Mouse (Mus musculus): Measurements from ENCODE around the gene Fiz1. TPM values are rescaled to one million over a fixed set of nuclear protein-coding genes. Genes with fewer than 3 reads are reported as not detected.

The Fiz1 gene
- polyA plus RNA-seq, 1 experiment from 2014 or later, result 48.6 TPM

GRCm38 (mm10) chr7:4972321-4973047 is 42.0 kb downstream of the Fiz1 start:
- no peak for ATAC-seq (ENCODE audit: low FRiP score, low TSS enrichment)
- Histone ChIP-seq H3K4me1 (ENCODE audit: control insufficient read depth, insufficient read depth, low read length) (no peaks in the 10 kb centered on the region), H3K9me3 (ENCODE audit: control insufficient read depth, low read length) (peaks cover 3% of the 10 kb centered on the region; the same call in 1 of the 2 replicates), H3K9ac (ENCODE audit: low read depth, low read length) (no peak overlapping the region), H3K4me2 (replicated peaks; ENCODE audit: low read depth, low read length) (no peak overlapping the region), H3K27ac (ENCODE audit: low read depth, low read length) (no peak overlapping the region), H3K36me3 (ENCODE audit: control insufficient read depth, insufficient read depth, low read length) (no peaks in the 10 kb centered on the region), H3K4me3 (ENCODE audit: low read length) (no peak overlapping the region), H3K27me3 (ENCODE audit: control insufficient read depth, insufficient read depth, low read length) (no peaks in the 10 kb centered on the region)
- 66% methylated on average over 18 of the region's 18 CpGs for WGBS

DNA sequence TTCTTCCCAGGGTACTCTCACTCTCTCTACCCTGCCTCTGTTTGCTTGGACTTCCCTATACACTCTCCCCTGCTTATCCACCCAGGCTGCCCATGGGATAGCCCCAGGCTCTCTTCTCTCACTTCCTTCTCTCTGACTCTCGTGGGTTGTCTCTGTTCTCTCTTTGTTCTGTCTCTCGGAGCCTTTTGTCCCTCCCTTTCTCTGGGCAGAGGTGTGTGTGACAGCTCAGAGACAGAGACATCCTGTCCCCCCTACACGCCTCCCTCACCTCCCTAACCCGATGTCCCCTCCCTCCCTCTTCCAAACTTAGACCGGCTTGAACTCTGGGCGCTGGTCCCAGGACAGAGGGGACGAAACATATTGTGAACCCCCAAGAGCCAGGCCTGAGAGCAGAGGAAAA is 42.8 kb downstream of the Fiz1 start:
- Histone ChIP-seq H3K27me3 (ENCODE audit: control insufficient read depth, insufficient read depth, low read length) (no peaks in the 10 kb centered on the region), H3K9ac (ENCODE audit: low read depth, low read length) (no peak overlapping the region), H3K4me2 (replicated peaks; ENCODE audit: low read depth, low read length) (no peak overlapping the region), H3K27ac (ENCODE audit: low read depth, low read length) (no peak overlapping the region), H3K9me3 (ENCODE audit: control insufficient read depth, low read length) (peaks cover under 1% of the 10 kb centered on the region; the same call in 1 of the 2 replicates), H3K36me3 (ENCODE audit: control insufficient read depth, insufficient read depth, low read length) (no peaks in the 10 kb centered on the region), H3K4me3 (ENCODE audit: low read length) (no peak overlapping the region), H3K4me1 (ENCODE audit: control insufficient read depth, insufficient read depth, low read length) (no peaks in the 10 kb centered on the region)
- ATAC-seq (ENCODE audit: low FRiP score, low TSS enrichment), result no peak
- WGBS, result 15% methylated on average over 7 of the region's 7 CpGs

GRCm38 (mm10) chr7:4971068-4971467 is 43.4 kb downstream of the Fiz1 start, which contains the start of gene Sbk3:
Sbk3 (minus strand) TSS chr7:4971168.
- Histone ChIP-seq H3K36me3 (ENCODE audit: control insufficient read depth, insufficient read depth, low read length) (no peaks in the 10 kb centered on the region), H3K4me2 (replicated peaks; ENCODE audit: low read depth, low read length) (no peak within 1 kb of the TSS), H3K9ac (ENCODE audit: low read depth, low read length) (no peak within 1 kb of the TSS), H3K4me1 (ENCODE audit: control insufficient read depth, insufficient read depth, low read length) (no peaks in the 10 kb centered on the region), H3K27ac (ENCODE audit: low read depth, low read length) (no peak within 1 kb of the TSS), H3K4me3 (ENCODE audit: low read length) (no peak within 1 kb of the TSS), H3K27me3 (ENCODE audit: control insufficient read depth, insufficient read depth, low read length) (no peaks in the 10 kb centered on the region; the same call in 1 of the 2 replicates), H3K9me3 (ENCODE audit: control insufficient read depth, low read length) (no peaks in the 10 kb centered on the region)
- 52% methylated on average over 6 of the region's 6 CpGs for WGBS
- no peak for ATAC-seq (ENCODE audit: low FRiP score, low TSS enrichment)

- no peak overlapping the region for H3K4me3 ChIP-seq (ENCODE audit: low read length)
- WGBS, result 82% methylated on average over 5 of the region's 5 CpGs
- H3K36me3 ChIP-seq (ENCODE audit: control insufficient read depth, insufficient read depth, low read length), result no peaks in the 10 kb centered on the region
- no peak overlapping the region for H3K4me2 ChIP-seq (replicated peaks; ENCODE audit: low read depth, low read length)
- H3K27me3 ChIP-seq (ENCODE audit: control insufficient read depth, insufficient read depth, low read length), result no peaks in the 10 kb centered on the region; the same call in 1 of the 2 replicates
- H3K9ac ChIP-seq (ENCODE audit: low read depth, low read length), result no peak overlapping the region
- no peaks in the 10 kb centered on the region for H3K9me3 ChIP-seq (ENCODE audit: control insufficient read depth, low read length)
- no peak overlapping the region for H3K27ac ChIP-seq (ENCODE audit: low read depth, low read length)
- ATAC-seq (ENCODE audit: low FRiP score, low TSS enrichment), result no peak
- H3K4me1 ChIP-seq (ENCODE audit: control insufficient read depth, insufficient read depth, low read length), result no peaks in the 10 kb centered on the region
Observed at GRCm38 (mm10) chr7:4964988-4965387, 49.5 kb downstream of the Fiz1 start.

DNA sequence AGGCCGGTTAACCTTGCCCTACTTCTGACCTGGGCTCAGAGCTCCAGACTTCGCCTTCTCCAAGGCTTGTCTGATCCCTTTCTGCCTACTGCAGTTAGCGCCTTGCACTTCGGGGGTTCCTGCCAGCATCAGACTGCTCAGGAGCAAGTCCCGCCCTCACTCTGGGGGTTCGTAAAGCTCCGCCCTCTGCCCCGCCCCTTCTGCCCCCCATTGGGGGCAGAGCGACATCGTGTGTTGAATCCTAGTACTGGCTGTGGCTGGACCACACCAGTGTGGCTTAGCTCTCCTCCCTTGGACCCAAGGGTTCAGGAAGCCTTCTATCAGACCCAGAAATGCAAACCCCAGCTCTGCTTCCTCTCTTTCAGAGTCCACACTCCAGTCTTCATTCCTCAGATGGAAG is 50.2 kb downstream of the Fiz1 start, which contains the start of gene Sbk2:
TSS of gene Sbk2 (minus strand) at position 135 of the 400 bp plus-strand sequence.
- 5% methylated on average over 10 of the region's 10 CpGs for WGBS
- no peak within 1 kb of the TSS for H3K27ac ChIP-seq (ENCODE audit: low read depth, low read length)
- no peak within 1 kb of the TSS for H3K9ac ChIP-seq (ENCODE audit: low read depth, low read length)

GRCm38 (mm10) chr7:4963527-4963926 is 51.0 kb downstream of the Fiz1 start:
- Histone ChIP-seq H3K4me2 (replicated peaks; ENCODE audit: low read depth, low read length) (no peak overlapping the region), H3K9me3 (ENCODE audit: control insufficient read depth, low read length) (no peaks in the 10 kb centered on the region), H3K9ac (ENCODE audit: low read depth, low read length) (no peak overlapping the region), H3K4me1 (ENCODE audit: control insufficient read depth, insufficient read depth, low read length) (no peaks in the 10 kb centered on the region), H3K27ac (ENCODE audit: low read depth, low read length) (no peak overlapping the region), H3K4me3 (ENCODE audit: low read length) (no peak overlapping the region), H3K36me3 (ENCODE audit: control insufficient read depth, insufficient read depth, low read length) (no peaks in the 10 kb centered on the region), H3K27me3 (ENCODE audit: control insufficient read depth, insufficient read depth, low read length) (no peaks in the 10 kb centered on the region; the same call in 1 of the 2 replicates)
- ATAC-seq (ENCODE audit: low FRiP score, low TSS enrichment), result no peak
- 68% methylated on average over 5 of the region's 5 CpGs for WGBS

More for the DNA sequence above, 50.2 kb downstream of the Fiz1 start, which contains the start of gene Sbk2:
- Histone ChIP-seq H3K4me2 (replicated peaks; ENCODE audit: low read depth, low read length) (no peak within 1 kb of the TSS), H3K27me3 (ENCODE audit: control insufficient read depth, insufficient read depth, low read length) (no peaks in the 10 kb centered on the region; the same call in 1 of the 2 replicates), H3K9me3 (ENCODE audit: control insufficient read depth, low read length) (no peaks in the 10 kb centered on the region), H3K4me3 (ENCODE audit: low read length) (no peak within 1 kb of the TSS), H3K4me1 (ENCODE audit: control insufficient read depth, insufficient read depth, low read length) (no peaks in the 10 kb centered on the region), H3K36me3 (ENCODE audit: control insufficient read depth, insufficient read depth, low read length) (no peaks in the 10 kb centered on the region)
- ATAC-seq (ENCODE audit: low FRiP score, low TSS enrichment), result peak; percentile 92

GRCm38 (mm10) chr7:4957361-4957760 is 57.1 kb downstream of the Fiz1 start:
- Histone ChIP-seq H3K4me2 (replicated peaks; ENCODE audit: low read depth, low read length) (no peak overlapping the region), H3K27me3 (ENCODE audit: control insufficient read depth, insufficient read depth, low read length) (no peaks in the 10 kb centered on the region), H3K36me3 (ENCODE audit: control insufficient read depth, insufficient read depth, low read length) (no peaks in the 10 kb centered on the region), H3K4me3 (ENCODE audit: low read length) (no peak overlapping the region), H3K9me3 (ENCODE audit: control insufficient read depth, low read length) (no peaks in the 10 kb centered on the region), H3K27ac (ENCODE audit: low read depth, low read length) (no peak overlapping the region), H3K9ac (ENCODE audit: low read depth, low read length) (no peak overlapping the region), H3K4me1 (ENCODE audit: control insufficient read depth, insufficient read depth, low read length) (no peaks in the 10 kb centered on the region)
- no peak for ATAC-seq (ENCODE audit: low FRiP score, low TSS enrichment)
- WGBS, result 77% methylated on average over 10 of the region's 10 CpGs

Other genes with a start within 250 kb of the Fiz1 start
- not detected in 2 replicates for gene Fam71e2, start 243.4 kb downstream of the Fiz1 start, polyA plus RNA-seq (2014; fragmentation: Nextera tagmentation; extraction: Ambion mirVana)
- gene Il11, start 231.8 kb downstream of the Fiz1 start, polyA plus RNA-seq (2014; fragmentation: Nextera tagmentation; extraction: Ambion mirVana), result 0.31 TPM in 1 of 2 replicates, not detected in the other
- gene Tmem190, start 231.8 kb downstream of the Fiz1 start, polyA plus RNA-seq (2014; fragmentation: Nextera tagmentation; extraction: Ambion mirVana), result 0.63 TPM in 1 of 2 replicates, not detected in the other
- 6.9 and 8.2 TPM in 2 replicates for gene Tmem238, start 225.0 kb downstream of the Fiz1 start, polyA plus RNA-seq (2014; fragmentation: Nextera tagmentation; extraction: Ambion mirVana)
- gene Rpl28, start 221.8 kb downstream of the Fiz1 start, polyA plus RNA-seq (2014; fragmentation: Nextera tagmentation; extraction: Ambion mirVana), result 251 and 292 TPM in 2 replicates
- 465 and 546 TPM in 2 replicates for gene Ube2s, start 202.1 kb downstream of the Fiz1 start, polyA plus RNA-seq (2014; fragmentation: Nextera tagmentation; extraction: Ambion mirVana)
- 0.89 and 1.1 TPM in 2 replicates for gene Shisa7, start 170.0 kb downstream of the Fiz1 start, polyA plus RNA-seq (2014; fragmentation: Nextera tagmentation; extraction: Ambion mirVana)
- gene Isoc2b, start 144.4 kb downstream of the Fiz1 start, polyA plus RNA-seq (2014; fragmentation: Nextera tagmentation; extraction: Ambion mirVana), result 4.5 and 8.3 TPM in 2 replicates
- gene Isoc2a, start 137.5 kb downstream of the Fiz1 start, polyA plus RNA-seq (2014; fragmentation: Nextera tagmentation; extraction: Ambion mirVana), result 0.95 and 1.3 TPM in 2 replicates
- 0.22 TPM in 1 of 2 replicates, not detected in the other for gene Gm36210, start 108.2 kb downstream of the Fiz1 start, polyA plus RNA-seq (2014; fragmentation: Nextera tagmentation; extraction: Ambion mirVana)
- gene Zfp628, start 99.5 kb downstream of the Fiz1 start, polyA plus RNA-seq (2014; fragmentation: Nextera tagmentation; extraction: Ambion mirVana), result 4.5 and 5.2 TPM in 2 replicates
- 3.1 and 3.6 TPM in 2 replicates for gene Nat14, start 92.7 kb downstream of the Fiz1 start, polyA plus RNA-seq (2014; fragmentation: Nextera tagmentation; extraction: Ambion mirVana)
- gene Ssc5d, start 88.9 kb downstream of the Fiz1 start, polyA plus RNA-seq (2014; fragmentation: Nextera tagmentation; extraction: Ambion mirVana), result 1.1 and 2.5 TPM in 2 replicates
- gene Sbk2, start 50.3 kb downstream of the Fiz1 start, polyA plus RNA-seq (2014; fragmentation: Nextera tagmentation; extraction: Ambion mirVana), result 0.43 TPM in 1 of 2 replicates, not detected in the other
- 0.06 TPM in 1 of 2 replicates, not detected in the other for gene Sbk3, start 43.5 kb downstream of the Fiz1 start, polyA plus RNA-seq (2014; fragmentation: Nextera tagmentation; extraction: Ambion mirVana)
- 36.6 and 41.6 TPM in 2 replicates for gene Zfp579, start 18.5 kb downstream of the Fiz1 start, polyA plus RNA-seq (2014; fragmentation: Nextera tagmentation; extraction: Ambion mirVana)
- gene Zfp524, start 282 bp downstream of the Fiz1 start, polyA plus RNA-seq (2014; fragmentation: Nextera tagmentation; extraction: Ambion mirVana), result 11.7 and 12.3 TPM in 2 replicates
- gene Gm44973, start 799 bp upstream of the Fiz1 start, polyA plus RNA-seq (2014; fragmentation: Nextera tagmentation; extraction: Ambion mirVana), result 1.1 and 3.4 TPM in 2 replicates
- 9.9 and 10.0 TPM in 2 replicates for gene Zfp865, start 5.7 kb upstream of the Fiz1 start, polyA plus RNA-seq (2014; fragmentation: Nextera tagmentation; extraction: Ambion mirVana)
- gene Ccdc106, start 5.9 kb upstream of the Fiz1 start, polyA plus RNA-seq (2014; fragmentation: Nextera tagmentation; extraction: Ambion mirVana), result 23.2 and 25.5 TPM in 2 replicates
- gene 4632433K11Rik, start 19.4 kb upstream of the Fiz1 start, polyA plus RNA-seq (2014; fragmentation: Nextera tagmentation; extraction: Ambion mirVana), result not detected in 2 replicates
- 3.8 and 5.0 TPM in 2 replicates for gene Zfp784, start 23.7 kb upstream of the Fiz1 start, polyA plus RNA-seq (2014; fragmentation: Nextera tagmentation; extraction: Ambion mirVana)
- 43.6 and 56.2 TPM in 2 replicates for gene Zfp580, start 36.8 kb upstream of the Fiz1 start, polyA plus RNA-seq (2014; fragmentation: Nextera tagmentation; extraction: Ambion mirVana)
- 120 and 148 TPM in 2 replicates for gene U2af2, start 47.4 kb upstream of the Fiz1 start, polyA plus RNA-seq (2014; fragmentation: Nextera tagmentation; extraction: Ambion mirVana)
- 53.2 and 63.8 TPM in 2 replicates for gene Epn1, start 65.5 kb upstream of the Fiz1 start, polyA plus RNA-seq (2014; fragmentation: Nextera tagmentation; extraction: Ambion mirVana)
- not detected in 2 replicates for gene Rfpl4, start 102.3 kb upstream of the Fiz1 start, polyA plus RNA-seq (2014; fragmentation: Nextera tagmentation; extraction: Ambion mirVana)
- 0.28 and 0.43 TPM in 2 replicates for gene Rasl2-9, start 111.3 kb upstream of the Fiz1 start, polyA plus RNA-seq (2014; fragmentation: Nextera tagmentation; extraction: Ambion mirVana)
- not detected in 2 replicates for gene Vmn1r55, start 135.0 kb upstream of the Fiz1 start, polyA plus RNA-seq (2014; fragmentation: Nextera tagmentation; extraction: Ambion mirVana)
- not detected in 2 replicates for gene Vmn1r56, start 182.1 kb upstream of the Fiz1 start, polyA plus RNA-seq (2014; fragmentation: Nextera tagmentation; extraction: Ambion mirVana)
- gene Vmn1r57, start 203.8 kb upstream of the Fiz1 start, polyA plus RNA-seq (2014; fragmentation: Nextera tagmentation; extraction: Ambion mirVana), result not detected in 2 replicates